ENCODE assay signal across 29 mouse cellular contexts in the genomic region with DNA sequence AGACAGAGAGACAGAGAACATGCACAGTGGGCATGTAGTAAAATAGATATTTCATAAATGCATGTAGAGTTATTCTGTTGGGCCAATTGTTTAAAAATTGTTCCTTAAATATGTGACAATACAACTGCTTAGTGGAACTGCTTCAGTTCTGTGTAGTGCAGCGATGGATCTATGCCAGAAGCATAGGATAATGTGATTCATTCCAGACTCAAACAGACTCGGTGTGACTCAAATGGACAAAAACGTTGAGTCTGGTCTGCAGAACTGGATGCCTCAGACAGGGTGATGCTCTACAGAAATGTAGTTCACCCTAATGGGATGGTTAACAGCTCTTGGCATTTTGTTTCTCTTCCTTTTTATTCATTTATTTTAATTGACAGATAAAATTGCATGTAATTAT. TPM values are rescaled to one million over a fixed set of nuclear protein-coding genes. Genes with fewer than 3 reads are reported as not detected.
DNase-seq lines count a peak whose midpoint lies in the region; ATAC-seq and TF ChIP-seq lines count a peak whose summit lies in the region.
"Had no signal": no experiment of that assay in that cellular context is flagged by ENCODE, and none has a peak within 500 bp of the region (broad histone marks: within the 10 kb centered on the region; RNA-seq: fewer than 3 reads in every experiment).

No protein-coding gene starts in this region.

- no peaks in the 10 kb centered on the region for H3K9me3 ChIP-seq in lung, embryonic 14.5 days (ENCODE audit: low read depth, low read length)
- H3K9me3 ChIP-seq in heart, embryonic 10.5 days = no peaks in the 10 kb centered on the region
- H3K9me3 ChIP-seq: embryonic facial prominence, embryonic 15.5 days; hindbrain, embryonic 12.5 days; limb, embryonic 12.5 days; liver, embryonic 13.5 days; lung, embryonic 15.5 days; megakaryocyte, embryonic 14.5 days had no signal

- no peak overlapping the region for H3K4me3 ChIP-seq in lung, embryonic 14.5 days (ENCODE audit: low read depth, low read length)
- no peak overlapping the region for H3K4me3 ChIP-seq in lung, adult 2 months (replicated peaks; ENCODE audit: extremely low read depth, low read depth, low read length)
- H3K4me3 ChIP-seq in heart, embryonic 10.5 days = no peak overlapping the region
- H3K4me3 ChIP-seq: embryonic facial prominence, embryonic 15.5 days; heart, adult 2 months; hindbrain, embryonic 12.5 days; limb, embryonic 12.5 days; liver, embryonic 13.5 days; lung, embryonic 15.5 days; megakaryocyte, embryonic 14.5 days had no signal

- H3K27me3 ChIP-seq in lung, embryonic 14.5 days (ENCODE audit: insufficient read depth, low read length) = no peaks in the 10 kb centered on the region
- H3K27me3 ChIP-seq in heart, embryonic 10.5 days (ENCODE audit: insufficient read depth, poor library complexity, severe bottlenecking) = no peaks in the 10 kb centered on the region
- H3K27me3 ChIP-seq: embryonic facial prominence, embryonic 15.5 days; hindbrain, embryonic 12.5 days; limb, embryonic 12.5 days; liver, embryonic 13.5 days; lung, embryonic 15.5 days; megakaryocyte, embryonic 14.5 days had no signal

- DNase-seq in frontal cortex, adult 2 months (ENCODE audit: extremely low spot score in 1 of 2, low spot score in 1 of 2) = peak; percentile 7 to 62
- no peak for DNase-seq in frontal cortex, postnatal 14 days (ENCODE audit: low spot score in 2 of 2)
- peak; percentile 23 for DNase-seq in lung, embryonic 14.5 days
- no peak for DNase-seq in lung, adult 2 months
- DNase-seq in NIH3T3 (ENCODE audit: low read depth) = peak; percentile 22
- peak; percentile 24 for DNase-seq in telencephalon, adult 2 months (ENCODE audit: low read depth, low spot score)
- no peak for DNase-seq in heart, embryonic 10.5 days (ENCODE audit: low spot score)
- DNase-seq: adrenal gland, postnatal 10 days; cerebellum, adult 8-10 months; cerebellum, postnatal 36 days; embryo, embryonic 11 days; gastrocnemius, postnatal 25 days; heart, adult 2 months; kidney, postnatal 36 days; layer of hippocampus, postnatal 36 days; liver, embryonic 13.5 days; lung, postnatal 36 days; midbrain, embryonic 14.5 days had no signal

- WGBS in lung, embryonic 14.5 days = 53% methylated on average over 3 of the region's 3 CpGs
- WGBS in lung, adult 2 months = 56% methylated on average over 3 of the region's 3 CpGs
- WGBS in heart, embryonic 10.5 days = 71% methylated on average over 3 of the region's 3 CpGs

- no peak overlapping the region for H3K27ac ChIP-seq in lung, embryonic 14.5 days (ENCODE audit: low read depth)
- no peak overlapping the region for H3K27ac ChIP-seq in heart, embryonic 10.5 days
- H3K27ac ChIP-seq: embryonic facial prominence, embryonic 15.5 days; heart, adult 2 months; hindbrain, embryonic 12.5 days; limb, embryonic 12.5 days; liver, embryonic 13.5 days; lung, embryonic 15.5 days; stomach, postnatal 0 days had no signal

- no peak overlapping the region for H3K4me2 ChIP-seq in lung, embryonic 14.5 days
- H3K4me2 ChIP-seq: embryonic facial prominence, embryonic 15.5 days; hindbrain, embryonic 12.5 days; limb, embryonic 12.5 days; liver, embryonic 13.5 days; lung, embryonic 15.5 days had no signal

- no peaks in the 10 kb centered on the region for H3K4me1 ChIP-seq in lung, embryonic 14.5 days (ENCODE audit: insufficient read depth)
- no peaks in the 10 kb centered on the region for H3K4me1 ChIP-seq in lung, adult 2 months (ENCODE audit: control insufficient read depth, insufficient read depth, low read length)
- H3K4me1 ChIP-seq in heart, embryonic 10.5 days = no peaks in the 10 kb centered on the region
- H3K4me1 ChIP-seq: embryonic facial prominence, embryonic 15.5 days; hindbrain, embryonic 12.5 days; liver, embryonic 13.5 days; lung, embryonic 15.5 days; megakaryocyte, embryonic 14.5 days had no signal

- ATAC-seq in lung, embryonic 14.5 days (ENCODE audit: insufficient read depth) = no peak
- ATAC-seq: intestine, postnatal 0 days had no signal

- no peaks in the 10 kb centered on the region for H3K36me3 ChIP-seq in lung, embryonic 14.5 days (ENCODE audit: insufficient read depth)
- no peaks in the 10 kb centered on the region for H3K36me3 ChIP-seq in heart, embryonic 10.5 days
- H3K36me3 ChIP-seq: embryonic facial prominence, embryonic 15.5 days; hindbrain, embryonic 12.5 days; limb, embryonic 12.5 days; liver, embryonic 13.5 days; lung, embryonic 15.5 days had no signal

- TF ChIP-seq POLR2A in lung, adult 2 months (IDR thresholded peaks at IDR 0.05; ENCODE audit: borderline replicate concordance, extremely low read depth, low read depth, low read length) = no peak

- H3K9ac ChIP-seq in lung, embryonic 14.5 days = no peak overlapping the region
- H3K9ac ChIP-seq: embryonic facial prominence, embryonic 15.5 days; hindbrain, embryonic 12.5 days; limb, embryonic 12.5 days; liver, embryonic 13.5 days; lung, embryonic 15.5 days had no signal

- TF ChIP-seq CTCF in lung, embryonic 14.5 days (IDR thresholded peaks at IDR 0.05; ENCODE audit: low read depth) = no peak
- TF ChIP-seq CTCF in lung, adult 2 months (IDR thresholded peaks at IDR 0.05; ENCODE audit: insufficient read depth, low read length) = no peak

RNA-seq across cellular contexts. Expression of a gene that starts 32.1 kb away (rescaled TPM):
- polyA plus RNA-seq in frontal cortex, adult 2 months (2012; rRNA removed) = 21.7 and 22.0 TPM in 2 replicates
- polyA plus RNA-seq in lung, embryonic 14.5 days (2014; fragmentation: Nextera tagmentation; extraction: Ambion mirVana) = not detected in 2 replicates
- not detected in 2 replicates for polyA plus RNA-seq in lung, adult 2 months (2012; rRNA removed)
- 0.04 and 0.05 TPM in 2 replicates for polyA plus RNA-seq in heart, embryonic 10.5 days (2016; fragmentation: Nextera tagmentation; extraction: Ambion mirVana)
- polyA plus RNA-seq: C2C12; heart, adult 2 months; heart, embryonic 14.5 days; limb, embryonic 12.5 days; lung, embryonic 15.5 days; neural tube, embryonic 11.5 days; urinary bladder, adult 2 months had no signal

Comparison
In these comparisons a context has a peak if more than half of its experiments do, and no peak if none do; other contexts are left out.
1. DNase-seq: peak in frontal cortex, adult 2 months (2 of 2), lung, embryonic 14.5 days (single experiment), NIH3T3 (single experiment) and telencephalon, adult 2 months (single experiment); none in frontal cortex, postnatal 14 days (0 of 2), lung, adult 2 months (single experiment) and heart, embryonic 10.5 days (single experiment).
2. RNA of a gene that starts 32.1 kb away (polyA plus RNA-seq): 21.7 to 22.0 TPM in frontal cortex, adult 2 months; 0.04 to 0.05 TPM in heart, embryonic 10.5 days, not detected in lung, embryonic 14.5 days and not detected in lung, adult 2 months; every median in the first group is over 10 times any median in the second.